Mouse (Mus musculus): ENCODE data around the gene Nfyc. TPM values are rescaled to one million over a fixed set of nuclear protein-coding genes. Genes with fewer than 3 reads are reported as not detected.

Gene Nfyc
- polyA plus RNA-seq, 1 experiment from 2014 or later, result 79.8 TPM

GRCm38 (mm10) chr4:120716765-120717164 lies 114.6 kb downstream of the Nfyc start:
- Histone ChIP-seq H3K9ac (ENCODE audit: low read length) (peak overlapping the region; percentile 56), H3K27me3 (ENCODE audit: control insufficient read depth, insufficient read depth, low read length) (peaks cover 10% of the 10 kb centered on the region; the same call in 1 of the 2 replicates), H3K27ac (ENCODE audit: low read length) (no peak overlapping the region), H3K9me3 (replicated peaks; ENCODE audit: control insufficient read depth, low read length) (no peaks in the 10 kb centered on the region), H3K4me1 (ENCODE audit: control insufficient read depth, insufficient read depth, low read length) (peaks cover 9% of the 10 kb centered on the region), H3K4me2 (ENCODE audit: low read depth, low read length) (peak overlapping the region; percentile 78), H3K36me3 (ENCODE audit: control insufficient read depth, insufficient read depth, low read length) (no peaks in the 10 kb centered on the region), H3K4me3 (replicated peaks; ENCODE audit: low read length) (peak overlapping the region; percentile 42)
- 19% methylated on average over 12 of the region's 12 CpGs for WGBS
- ATAC-seq (ENCODE audit: insufficient read depth, low FRiP score), result no peak

- Histone ChIP-seq H3K27me3 (ENCODE audit: control insufficient read depth, insufficient read depth, low read length) (peaks cover 10% of the 10 kb centered on the region; the same call in 1 of the 2 replicates), H3K4me3 (replicated peaks; ENCODE audit: low read length) (peak overlapping the region; percentile 42), H3K9me3 (replicated peaks; ENCODE audit: control insufficient read depth, low read length) (no peaks in the 10 kb centered on the region), H3K9ac (ENCODE audit: low read length) (peak overlapping the region; percentile 56), H3K36me3 (ENCODE audit: control insufficient read depth, insufficient read depth, low read length) (no peaks in the 10 kb centered on the region), H3K4me2 (ENCODE audit: low read depth, low read length) (peak overlapping the region; percentile 78), H3K4me1 (ENCODE audit: control insufficient read depth, insufficient read depth, low read length) (peaks cover 9% of the 10 kb centered on the region), H3K27ac (ENCODE audit: low read length) (no peak overlapping the region)
- peak; percentile 71 for ATAC-seq (ENCODE audit: insufficient read depth, low FRiP score)
- WGBS, result 1% methylated on average over 12 of the region's 12 CpGs
These were observed 115.2 kb downstream of the Nfyc start for GRCm38 (mm10) chr4:120716141-120716571.

GRCm38 (mm10) chr4:120713856-120714497 lies 117.4 kb downstream of the Nfyc start:
- peaks cover 10% of the 10 kb centered on the region; the same call in 1 of the 2 replicates for H3K27me3 ChIP-seq (ENCODE audit: control insufficient read depth, insufficient read depth, low read length)
- no peak overlapping the region for H3K9ac ChIP-seq (ENCODE audit: low read length)
- no peak for ATAC-seq (ENCODE audit: insufficient read depth, low FRiP score)
- H3K9me3 ChIP-seq (replicated peaks; ENCODE audit: control insufficient read depth, low read length), result no peaks in the 10 kb centered on the region
- no peak overlapping the region for H3K27ac ChIP-seq (ENCODE audit: low read length)
- H3K4me2 ChIP-seq (ENCODE audit: low read depth, low read length), result no peak overlapping the region
- no peak overlapping the region for H3K4me3 ChIP-seq (replicated peaks; ENCODE audit: low read length)
- WGBS, result 73% methylated on average over 6 of the region's 6 CpGs
- H3K4me1 ChIP-seq (ENCODE audit: control insufficient read depth, insufficient read depth, low read length), result peaks cover 9% of the 10 kb centered on the region
- H3K36me3 ChIP-seq (ENCODE audit: control insufficient read depth, insufficient read depth, low read length), result no peaks in the 10 kb centered on the region

GRCm38 (mm10) chr4:120713021-120713420 lies 118.4 kb downstream of the Nfyc start:
- Histone ChIP-seq H3K4me1 (ENCODE audit: control insufficient read depth, insufficient read depth, low read length) (peaks cover 9% of the 10 kb centered on the region), H3K9me3 (replicated peaks; ENCODE audit: control insufficient read depth, low read length) (no peaks in the 10 kb centered on the region), H3K36me3 (ENCODE audit: control insufficient read depth, insufficient read depth, low read length) (no peaks in the 10 kb centered on the region), H3K4me2 (ENCODE audit: low read depth, low read length) (no peak overlapping the region), H3K27me3 (ENCODE audit: control insufficient read depth, insufficient read depth, low read length) (peaks cover 10% of the 10 kb centered on the region; the same call in 1 of the 2 replicates), H3K9ac (ENCODE audit: low read length) (no peak overlapping the region), H3K27ac (ENCODE audit: low read length) (no peak overlapping the region), H3K4me3 (replicated peaks; ENCODE audit: low read length) (no peak overlapping the region)
- ATAC-seq (ENCODE audit: insufficient read depth, low FRiP score), result no peak
- WGBS, result 89% methylated on average over 6 of the region's 6 CpGs

GRCm38 (mm10) chr4:120712236-120712635 lies 119.1 kb downstream of the Nfyc start:
- ATAC-seq (ENCODE audit: insufficient read depth, low FRiP score), result peak; percentile 24; the same call in 1 of the 2 replicates

More at GRCm38 (mm10) chr4:120712236-120712635, 119.1 kb downstream of the Nfyc start:
- Histone ChIP-seq H3K4me1 (ENCODE audit: control insufficient read depth, insufficient read depth, low read length) (peaks cover 9% of the 10 kb centered on the region), H3K27me3 (ENCODE audit: control insufficient read depth, insufficient read depth, low read length) (peaks cover 8% of the 10 kb centered on the region; the same call in 1 of the 2 replicates), H3K36me3 (ENCODE audit: control insufficient read depth, insufficient read depth, low read length) (no peaks in the 10 kb centered on the region), H3K9ac (ENCODE audit: low read length) (no peak overlapping the region), H3K4me3 (replicated peaks; ENCODE audit: low read length) (no peak overlapping the region), H3K4me2 (ENCODE audit: low read depth, low read length) (no peak overlapping the region), H3K9me3 (replicated peaks; ENCODE audit: control insufficient read depth, low read length) (no peaks in the 10 kb centered on the region), H3K27ac (ENCODE audit: low read length) (no peak overlapping the region)
- WGBS, result 71% methylated on average over 12 of the region's 12 CpGs

MicroRNAs encoded within 50 kb of the gene (microRNA counts, 519-probe panel; counts per million panel counts)
- 2,765 counts per million, percentile 62 among the panel's probes with 10 or more counts for microRNA mmu-miR-30e

Small RNAs within 50 kb of the gene (microRNA-seq; reads per million reads assigned to microRNA genes)
- gene Gm23936 (not detected), gene Mir30c-1 (69.5 reads per million, percentile 51 among the genes with 10 or more reads in this experiment), gene Mir30e (not detected), gene Mir30f (not detected)

Other genes starting within 250 kb of the Nfyc start
- not detected in 2 replicates for gene Gm8439, start 242.8 kb downstream of the Nfyc start, polyA plus RNA-seq (2015; fragmentation: Nextera tagmentation; extraction: Ambion mirVana)
- 3.0 and 4.0 TPM in 2 replicates for gene Cited4, start 165.0 kb downstream of the Nfyc start, polyA plus RNA-seq (2015; fragmentation: Nextera tagmentation; extraction: Ambion mirVana)
- 3.3 and 4.1 TPM in 2 replicates for gene Kcnq4, start 83.0 kb downstream of the Nfyc start, polyA plus RNA-seq (2015; fragmentation: Nextera tagmentation; extraction: Ambion mirVana)
- gene Rims3, start 23.2 kb upstream of the Nfyc start, polyA plus RNA-seq (2015; fragmentation: Nextera tagmentation; extraction: Ambion mirVana), result 1.2 and 1.3 TPM in 2 replicates
- gene Exo5, start 93.4 kb upstream of the Nfyc start, polyA plus RNA-seq (2015; fragmentation: Nextera tagmentation; extraction: Ambion mirVana), result 23.9 and 25.3 TPM in 2 replicates
- gene Zfp69, start 120.1 kb upstream of the Nfyc start, polyA plus RNA-seq (2015; fragmentation: Nextera tagmentation; extraction: Ambion mirVana), result 3.3 and 4.6 TPM in 2 replicates
- 8.3 and 10.0 TPM in 2 replicates for gene Smap2, start 185.7 kb upstream of the Nfyc start, polyA plus RNA-seq (2015; fragmentation: Nextera tagmentation; extraction: Ambion mirVana)
- 3.5 and 6.2 TPM in 2 replicates for gene Col9a2, start 207.8 kb upstream of the Nfyc start, polyA plus RNA-seq (2015; fragmentation: Nextera tagmentation; extraction: Ambion mirVana)